Mouse (Mus musculus) forebrain, embryonic 11.5 days (tissue): ENCODE results near the gene Dhx37. TPM values are rescaled to one million over a fixed set of nuclear protein-coding genes. Genes with fewer than 3 reads are reported as not detected.

Experiments used
- ATAC-seq: fragments of 200-750 bp; cut with Nextera tagmentation; replicated peaks from 2 replicates; pipeline ENCODE4 v1.8.0; 2017; ENCODE audit warnings: moderate TSS enrichment; ENCODE audit not compliant: low FRiP score
- DNase-seq: peaks from one replicate; pipeline ENCODE4 v3.0.0-alpha.2; 2017; ENCODE audit warnings: low spot score
- H3K27ac ChIP-seq: fragments of 300-500 bp; sonication (generic); 2 replicates; pipeline ENCODE4 v1.5.1; 2014; ENCODE audit warnings: low read depth, low read length
- H3K27me3 ChIP-seq: fragments of 300-500 bp; sonication (generic); 2 replicates; pipeline ENCODE4 v1.6.1; 2014; ENCODE audit warnings: mild to moderate bottlenecking, low read length, mixed read lengths; ENCODE audit not compliant: control insufficient read depth, insufficient read depth
- H3K36me3 ChIP-seq: fragments of 300-500 bp; sonication (generic); 2 replicates; pipeline ENCODE4 v1.6.1; 2014; ENCODE audit warnings: mild to moderate bottlenecking, low read length, moderate library complexity, mixed read lengths; ENCODE audit not compliant: control insufficient read depth, insufficient read depth
- H3K4me1 ChIP-seq: fragments of 300-500 bp; sonication (generic); replicated peaks from 2 replicates; pipeline ENCODE4 v1.6.1; 2014; ENCODE audit warnings: low read length, mixed read lengths; ENCODE audit not compliant: control insufficient read depth, insufficient read depth
- H3K4me2 ChIP-seq: fragments of 300-500 bp; sonication (generic); 2 replicates; pipeline ENCODE4 v1.6.1; 2014; ENCODE audit warnings: low read depth, mild to moderate bottlenecking, low read length, moderate library complexity, mixed read lengths; ENCODE audit not compliant: severe bottlenecking
- H3K4me3 ChIP-seq: fragments of 300-500 bp; sonication (generic); 2 replicates; pipeline ENCODE4 v1.5.1; 2014; ENCODE audit warnings: low read depth, low read length
- H3K9ac ChIP-seq: fragments of 300-500 bp; sonication (generic); 2 replicates; pipeline ENCODE4 v1.6.1; 2014; ENCODE audit warnings: low read length
- H3K9me3 ChIP-seq: fragments of 300-500 bp; sonication (generic); 2 replicates; pipeline ENCODE4 v1.6.1; 2016; ENCODE audit warnings: low read length, mixed read lengths; ENCODE audit not compliant: control insufficient read depth
- WGBS: fragments of 180-500 bp; shearing (Covaris S2); extraction: QIAGEN DNeasy Blood & Tissue Kit; methylation state at CpG from one replicate; pipeline ENCODE4 v1.1.7; 2014; 5-methylcytosine and 5-hydroxymethylcytosine counted together
- polyA plus RNA-seq: library from polyadenylated mRNA; unstranded; fragments of >200 nt; fragmentation: Nextera tagmentation; extraction: Ambion mirVana; gene quantifications from 2 replicates; pipeline ENCODE4 v1.2.1, GENCODE M21; 2014

Dhx37 gene
- polyA plus RNA-seq, 1 experiment from 2014 or later = 15.7 TPM

GRCm38 (mm10) chr5:125377214-125377613 is 56.7 kb downstream of the Dhx37 start:
- WGBS = 80% methylated on average over 7 of the region's 7 CpGs
- Histone ChIP-seq H3K9ac (no peak overlapping the region), H3K27me3 (no peaks in the 10 kb centered on the region), H3K4me1 (no peaks in the 10 kb centered on the region), H3K4me2 (no peak overlapping the region), H3K27ac (no peak overlapping the region), H3K4me3 (no peak overlapping the region), H3K9me3 (no peaks in the 10 kb centered on the region), H3K36me3 (no peaks in the 10 kb centered on the region)
- DNase-seq (no peak), ATAC-seq (no peak)

- no peaks in the 10 kb centered on the region for H3K4me1 ChIP-seq
- DNase-seq = no peak
- H3K9me3 ChIP-seq = no peaks in the 10 kb centered on the region
- H3K4me2 ChIP-seq = no peak overlapping the region
- no peak overlapping the region for H3K4me3 ChIP-seq
- H3K27me3 ChIP-seq = no peaks in the 10 kb centered on the region
- no peak overlapping the region for H3K9ac ChIP-seq
- 89% methylated on average over 2 of the region's 2 CpGs for WGBS
- H3K36me3 ChIP-seq = no peaks in the 10 kb centered on the region
- no peak overlapping the region for H3K27ac ChIP-seq
- ATAC-seq = no peak
Observed at GRCm38 (mm10) chr5:125375871-125376270, 58.0 kb downstream of the Dhx37 start.

GRCm38 (mm10) chr5:125372027-125372426 is 61.9 kb downstream of the Dhx37 start:
- Histone ChIP-seq H3K4me1 (no peaks in the 10 kb centered on the region), H3K27me3 (no peaks in the 10 kb centered on the region), H3K27ac (no peak overlapping the region), H3K4me2 (no peak overlapping the region), H3K9me3 (no peaks in the 10 kb centered on the region), H3K4me3 (no peak overlapping the region), H3K36me3 (no peaks in the 10 kb centered on the region), H3K9ac (no peak overlapping the region)
- 85% methylated on average over 4 of the region's 4 CpGs for WGBS
- ATAC-seq = no peak
- DNase-seq = no peak

- Histone ChIP-seq H3K9me3 (no peaks in the 10 kb centered on the region), H3K27me3 (no peaks in the 10 kb centered on the region), H3K4me1 (no peaks in the 10 kb centered on the region), H3K36me3 (no peaks in the 10 kb centered on the region), H3K27ac (no peak overlapping the region), H3K4me3 (no peak overlapping the region), H3K9ac (no peak overlapping the region), H3K4me2 (no peak overlapping the region)
- no peak for ATAC-seq
- DNase-seq = no peak
- WGBS = 75% methylated on average over 7 of the region's 7 CpGs
Observed at GRCm38 (mm10) chr5:125370950-125371693, 62.8 kb downstream of the Dhx37 start.

- ATAC-seq (no peak), DNase-seq (peak; percentile 66)
- Histone ChIP-seq H3K9me3 (no peaks in the 10 kb centered on the region), H3K36me3 (no peaks in the 10 kb centered on the region), H3K9ac (no peak overlapping the region), H3K4me3 (no peak overlapping the region), H3K27me3 (no peaks in the 10 kb centered on the region), H3K27ac (no peak overlapping the region), H3K4me2 (no peak overlapping the region), H3K4me1 (no peaks in the 10 kb centered on the region)
- 2% methylated on average over 4 of the region's 4 CpGs for WGBS
Observed at GRCm38 (mm10) chr5:125368568-125368967, 65.4 kb downstream of the Dhx37 start.

GRCm38 (mm10) chr5:125368156-125368555 is 65.8 kb downstream of the Dhx37 start:
- Histone ChIP-seq H3K4me3 (no peak overlapping the region), H3K9me3 (no peaks in the 10 kb centered on the region), H3K4me2 (no peak overlapping the region), H3K4me1 (no peaks in the 10 kb centered on the region), H3K36me3 (no peaks in the 10 kb centered on the region), H3K27ac (no peak overlapping the region), H3K27me3 (no peaks in the 10 kb centered on the region), H3K9ac (no peak overlapping the region)
- DNase-seq (no peak), ATAC-seq (no peak)
- WGBS = 79% methylated on average over 5 of the region's 5 CpGs

GRCm38 (mm10) chr5:125364851-125365429 is 69.0 kb downstream of the Dhx37 start:
- DNase-seq = no peak
- Histone ChIP-seq H3K4me3 (no peak overlapping the region), H3K27ac (no peak overlapping the region), H3K4me2 (no peak overlapping the region), H3K36me3 (no peaks in the 10 kb centered on the region), H3K27me3 (no peaks in the 10 kb centered on the region), H3K9ac (no peak overlapping the region), H3K4me1 (no peaks in the 10 kb centered on the region), H3K9me3 (no peaks in the 10 kb centered on the region)
- no peak for ATAC-seq
- WGBS = 78% methylated on average over 4 of the region's 4 CpGs

- no peaks in the 10 kb centered on the region for H3K4me1 ChIP-seq
- H3K4me2 ChIP-seq = no peak overlapping the region
- ATAC-seq = no peak
- H3K27ac ChIP-seq = no peak overlapping the region
- H3K4me3 ChIP-seq = no peak overlapping the region
- WGBS = 87% methylated on average over 7 of the region's 7 CpGs
- H3K36me3 ChIP-seq = no peaks in the 10 kb centered on the region
- H3K9me3 ChIP-seq = no peaks in the 10 kb centered on the region
- H3K27me3 ChIP-seq = no peaks in the 10 kb centered on the region
- no peak overlapping the region for H3K9ac ChIP-seq
- no peak for DNase-seq
Observed at GRCm38 (mm10) chr5:125363894-125364293, 70.0 kb downstream of the Dhx37 start.
